Mouse (Mus musculus) NIH3T3 (cell line): ENCODE results near the gene Pdcd6ip.

Experiments used
- DNase-seq: peaks from one replicate; pipeline ENCODE4 v3.0.0-alpha.2; 2012; ENCODE audit warnings: low read depth

The Pdcd6ip gene

GRCm38 (mm10) chr9:113624086-113624485, 84.0 kb downstream of the Pdcd6ip start:
- DNase-seq = no peak

DNA sequence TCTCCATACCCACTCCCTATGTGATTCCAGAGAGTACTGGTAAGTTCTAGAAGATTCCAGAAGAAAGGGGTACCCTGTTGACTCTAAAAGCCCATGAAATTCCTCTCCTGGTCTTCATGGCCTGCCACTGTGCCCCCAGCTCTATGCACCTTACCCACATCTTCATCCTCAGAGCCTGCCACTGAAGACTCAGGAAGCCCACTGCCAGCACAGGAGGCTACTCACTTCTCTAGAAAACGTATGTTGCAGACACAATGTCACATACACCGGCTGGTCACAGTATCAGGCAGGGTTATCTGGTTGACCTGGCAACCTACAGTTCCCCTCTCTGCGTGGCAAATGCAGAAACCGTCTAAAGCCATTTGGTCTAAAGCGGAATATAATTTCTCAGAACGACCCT, 91.0 kb downstream of the Pdcd6ip start:
- DNase-seq = no peak

GRCm38 (mm10) chr9:113610776-113611175, 97.3 kb downstream of the Pdcd6ip start:
- no peak for DNase-seq

DNA sequence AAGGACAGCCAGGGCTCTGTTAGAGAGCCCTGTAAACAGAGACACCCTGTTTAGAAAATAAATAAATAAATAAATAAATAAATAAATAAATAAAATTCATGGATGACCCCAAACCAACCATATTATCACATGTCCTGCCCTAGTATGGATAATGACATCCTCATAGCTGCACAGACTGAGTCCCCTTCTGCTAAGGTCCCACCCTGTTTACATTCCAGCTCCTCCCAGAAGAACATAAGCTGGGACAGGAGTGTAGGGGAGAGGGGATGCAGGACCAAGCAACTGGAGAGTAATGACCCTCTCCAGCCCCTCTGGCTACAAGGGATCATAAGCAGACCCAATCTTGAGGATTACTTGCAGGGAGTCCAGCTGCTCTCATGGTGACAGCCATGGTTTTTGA, 105.9 kb downstream of the Pdcd6ip start:
- no peak for DNase-seq
